Mouse (Mus musculus) liver, adult 2 months (tissue): ENCODE measurements around the gene Disp2.

Source experiments
- CTCF ChIP-seq: fragments of 200-500 bp; IDR thresholded peaks from 2 replicates; pipeline ENCODE4 v1.5.1; 2011; ENCODE audit warnings: low read depth, low read length, control low read depth
- POLR2A ChIP-seq: fragments of 200-500 bp; IDR thresholded peaks from 2 replicates; pipeline ENCODE4 v1.6.1; 2011; ENCODE audit warnings: low read length, control low read depth; ENCODE audit not compliant: insufficient read depth; ENCODE audit errors: extremely low read depth

GRCm38 (mm10) chr2:118733341-118733740 lies 46.2 kb upstream of the Disp2 start:
- no peak for TF ChIP-seq CTCF
- TF ChIP-seq POLR2A: no peak
